Mouse (Mus musculus) spleen, adult 2 months (tissue): ENCODE measurements around the gene Kazn.

Source experiments
- CTCF ChIP-seq: fragments of 200-500 bp; IDR thresholded peaks from 2 replicates; pipeline ENCODE4 v1.5.1; 2011; ENCODE audit warnings: mild to moderate bottlenecking, inconsistent platforms; ENCODE audit not compliant: insufficient read depth, insufficient read length, insufficient replicate concordance; ENCODE audit errors: extremely low read depth
- POLR2A ChIP-seq: fragments of 200-500 bp; IDR thresholded peaks from 2 replicates; pipeline ENCODE4 v1.6.1; 2011; ENCODE audit warnings: low read depth, low read length, inconsistent platforms

GRCm38 (mm10) chr4:142165835-142166701 is 73.1 kb downstream of the Kazn start:
- no peak for TF ChIP-seq POLR2A
- no peak for TF ChIP-seq CTCF
